Mouse (Mus musculus): ENCODE results near the gene Krt71.
"Not testable (repeated sequence)": the region's sequence is repeated elsewhere in the genome, so short reads cannot be mapped to it uniquely, and the experiment has no call there.

- not testable (repeated sequence) for TF ChIP-seq POLR2A (IDR thresholded peaks at IDR 0.05; ENCODE audit: low read depth, low read length); CTCF (IDR thresholded peaks at IDR 0.05; ENCODE audit: borderline replicate concordance, insufficient read depth, low read length)
These were observed 52.4 kb downstream of the Krt71 start for GRCm38 (mm10) chr15:101690460-101690859.
